Mouse (Mus musculus) stomach, embryonic 16.5 days (tissue): Measurements from ENCODE around the gene Trio. TPM values are rescaled to one million over a fixed set of nuclear protein-coding genes. Genes with fewer than 3 reads are reported as not detected.

Experiments
- ATAC-seq: fragments of 200-750 bp; cut with Nextera tagmentation; 2 replicates; pipeline ENCODE4 v1.8.0; 2017; ENCODE audit warnings: moderate number of reproducible peaks, moderate TSS enrichment; ENCODE audit not compliant: insufficient read depth, low FRiP score
- H3K27ac ChIP-seq: fragments of 300-500 bp; sonication (generic); 2 replicates; pipeline ENCODE4 v1.5.1; 2014; ENCODE audit warnings: low read length
- H3K27me3 ChIP-seq: fragments of 300-500 bp; sonication (generic); 2 replicates; pipeline ENCODE4 v1.6.1; 2014; ENCODE audit warnings: low read length, control low read depth, mixed read lengths; ENCODE audit not compliant: control insufficient read depth, insufficient read depth
- H3K36me3 ChIP-seq: fragments of 300-500 bp; sonication (generic); 2 replicates; pipeline ENCODE4 v1.6.1; 2014; ENCODE audit warnings: low read length; ENCODE audit not compliant: control insufficient read depth, insufficient read depth
- H3K4me1 ChIP-seq: fragments of 300-500 bp; sonication (generic); 2 replicates; pipeline ENCODE4 v1.6.1; 2014; ENCODE audit warnings: low read length, control low read depth, mixed read lengths; ENCODE audit not compliant: control insufficient read depth, insufficient read depth
- H3K4me2 ChIP-seq: fragments of 300-500 bp; sonication (generic); 2 replicates; pipeline ENCODE4 v1.6.1; 2014; ENCODE audit warnings: low read depth, low read length, mixed read lengths
- H3K4me3 ChIP-seq: fragments of 300-500 bp; sonication (generic); replicated peaks from 2 replicates; pipeline ENCODE4 v1.5.1; 2014; ENCODE audit warnings: mild to moderate bottlenecking, low read length
- H3K9ac ChIP-seq: fragments of 300-500 bp; sonication (generic); 2 replicates; pipeline ENCODE4 v1.6.1; 2014; ENCODE audit warnings: low read length
- H3K9me3 ChIP-seq: fragments of 300-500 bp; sonication (generic); replicated peaks from 2 replicates; pipeline ENCODE4 v1.6.1; 2016; ENCODE audit warnings: low read length, control low read depth; ENCODE audit not compliant: control insufficient read depth
- WGBS: fragments of 180-500 bp; shearing (Covaris S2); extraction: QIAGEN DNeasy Blood & Tissue Kit; methylation state at CpG from one replicate; pipeline ENCODE4 v1.1.7; 2014; 5-methylcytosine and 5-hydroxymethylcytosine counted together
- polyA plus RNA-seq: library from polyadenylated mRNA; unstranded; fragments of >200 nt; fragmentation: Nextera tagmentation; extraction: Ambion mirVana; gene quantifications from 2 replicates; pipeline ENCODE4 v1.2.1, GENCODE M21; 2015

Trio gene
- polyA plus RNA-seq, 1 experiment from 2014 or later: 22.9 TPM

- H3K9ac ChIP-seq: no peak overlapping the region
- H3K27ac ChIP-seq: no peak overlapping the region
- no peak overlapping the region for H3K4me2 ChIP-seq
- no peaks in the 10 kb centered on the region for H3K9me3 ChIP-seq
- WGBS: 81% methylated on average over 4 of the region's 4 CpGs
- no peaks in the 10 kb centered on the region for H3K36me3 ChIP-seq
- no peak for ATAC-seq
- H3K4me1 ChIP-seq: 0 out of 2 replicates have a peak, but pooled peaks cover 4% of the 10 kb centered on the region
- no peak overlapping the region for H3K4me3 ChIP-seq
- no peaks in the 10 kb centered on the region for H3K27me3 ChIP-seq
These were observed 26.2 kb upstream of the Trio start for GRCm38 (mm10) chr15:28051811-28052210.

GRCm38 (mm10) chr15:28051104-28051625 is 25.5 kb upstream of the Trio start:
- H3K4me2 ChIP-seq: peak overlapping the region; percentile 3; the same call in 1 of the 2 replicates
- no peaks in the 10 kb centered on the region for H3K36me3 ChIP-seq
- no peak overlapping the region for H3K9ac ChIP-seq
- H3K4me3 ChIP-seq: no peak overlapping the region
- no peaks in the 10 kb centered on the region for H3K9me3 ChIP-seq
- WGBS: 54% methylated on average over 18 of the region's 18 CpGs
- 0 out of 2 replicates have a peak, but pooled peaks cover 4% of the 10 kb centered on the region for H3K4me1 ChIP-seq
- H3K27me3 ChIP-seq: no peaks in the 10 kb centered on the region
- no peak overlapping the region for H3K27ac ChIP-seq
- no peak for ATAC-seq

GRCm38 (mm10) chr15:28047711-28048110 is 22.1 kb upstream of the Trio start:
- ATAC-seq: no peak
- Histone ChIP-seq H3K36me3 (no peaks in the 10 kb centered on the region), H3K27ac (no peak overlapping the region), H3K27me3 (no peaks in the 10 kb centered on the region), H3K4me3 (no peak overlapping the region), H3K9me3 (no peaks in the 10 kb centered on the region), H3K4me1 (0 out of 2 replicates have a peak, but pooled peaks cover 4% of the 10 kb centered on the region), H3K4me2 (no peak overlapping the region), H3K9ac (no peak overlapping the region)
- 64% methylated on average over 3 of the region's 3 CpGs for WGBS

- Histone ChIP-seq H3K9me3 (no peaks in the 10 kb centered on the region), H3K36me3 (no peaks in the 10 kb centered on the region), H3K27me3 (no peaks in the 10 kb centered on the region), H3K4me1 (no peaks in the 10 kb centered on the region), H3K4me2 (no peak overlapping the region), H3K9ac (no peak overlapping the region), H3K27ac (no peak overlapping the region), H3K4me3 (no peak overlapping the region)
- ATAC-seq: no peak
- 22% methylated on average over 9 of the region's 9 CpGs for WGBS
These were observed 15.7 kb upstream of the Trio start for GRCm38 (mm10) chr15:28041158-28041865.

- no peak overlapping the region for H3K9ac ChIP-seq
- no peaks in the 10 kb centered on the region for H3K9me3 ChIP-seq
- H3K4me1 ChIP-seq: no peaks in the 10 kb centered on the region
- H3K4me3 ChIP-seq: no peak overlapping the region
- ATAC-seq: no peak
- H3K36me3 ChIP-seq: no peaks in the 10 kb centered on the region
- 91% methylated on average over 6 of the region's 6 CpGs for WGBS
- H3K27me3 ChIP-seq: no peaks in the 10 kb centered on the region
- no peak overlapping the region for H3K27ac ChIP-seq
- no peak overlapping the region for H3K4me2 ChIP-seq
These were observed 12.0 kb upstream of the Trio start for GRCm38 (mm10) chr15:28037651-28038050.

- Histone ChIP-seq H3K4me2 (no peak overlapping the region), H3K27me3 (no peaks in the 10 kb centered on the region), H3K9ac (no peak overlapping the region), H3K4me1 (no peaks in the 10 kb centered on the region), H3K27ac (no peak overlapping the region), H3K9me3 (no peaks in the 10 kb centered on the region), H3K36me3 (no peaks in the 10 kb centered on the region), H3K4me3 (no peak overlapping the region)
- ATAC-seq: no peak
- 77% methylated on average over 10 of the region's 10 CpGs for WGBS
These were observed 10.0 kb upstream of the Trio start for GRCm38 (mm10) chr15:28035601-28036000.

- no peak overlapping the region for H3K27ac ChIP-seq
- WGBS: 80% methylated on average over 10 of the region's 10 CpGs
- H3K36me3 ChIP-seq: no peaks in the 10 kb centered on the region
- ATAC-seq: no peak
- H3K27me3 ChIP-seq: no peaks in the 10 kb centered on the region
- no peaks in the 10 kb centered on the region for H3K4me1 ChIP-seq
- H3K4me3 ChIP-seq: no peak overlapping the region
- H3K9me3 ChIP-seq: no peaks in the 10 kb centered on the region
- no peak overlapping the region for H3K4me2 ChIP-seq
- H3K9ac ChIP-seq: no peak overlapping the region
These were observed 9.0 kb upstream of the Trio start for GRCm38 (mm10) chr15:28034636-28035035.

- no peaks in the 10 kb centered on the region for H3K4me1 ChIP-seq
- no peaks in the 10 kb centered on the region for H3K9me3 ChIP-seq
- H3K27me3 ChIP-seq: no peaks in the 10 kb centered on the region
- H3K4me3 ChIP-seq: no peak overlapping the region
- no peak overlapping the region for H3K4me2 ChIP-seq
- no peak overlapping the region for H3K9ac ChIP-seq
- 84% methylated on average over 7 of the region's 7 CpGs for WGBS
- no peaks in the 10 kb centered on the region for H3K36me3 ChIP-seq
- no peak for ATAC-seq
- no peak overlapping the region for H3K27ac ChIP-seq
These were observed 3.7 kb upstream of the Trio start for GRCm38 (mm10) chr15:28029371-28029770.

GRCm38 (mm10) chr15:28028542-28028941 is 2.9 kb upstream of the Trio start:
- H3K9me3 ChIP-seq: no peaks in the 10 kb centered on the region
- WGBS: 88% methylated on average over 6 of the region's 6 CpGs
- ATAC-seq: no peak
- no peak overlapping the region for H3K27ac ChIP-seq
- no peak overlapping the region for H3K4me3 ChIP-seq
- H3K36me3 ChIP-seq: no peaks in the 10 kb centered on the region
- no peaks in the 10 kb centered on the region for H3K27me3 ChIP-seq
- H3K9ac ChIP-seq: no peak overlapping the region
- peaks cover 6% of the 10 kb centered on the region; the same call in 1 of the 2 replicates for H3K4me1 ChIP-seq
- no peak overlapping the region for H3K4me2 ChIP-seq
